Mouse (Mus musculus): Measurements from ENCODE around the gene Gm29427. TPM values are rescaled to one million over a fixed set of nuclear protein-coding genes. Genes with fewer than 3 reads are reported as not detected.

Gene Gm29427
- total and polyA plus RNA-seq, 3 experiments: not detected

- no peak for DNase-seq (ENCODE audit: extremely low read depth)
- H3K36me3 ChIP-seq (replicated peaks in 1 of 2; ENCODE audit: control insufficient read depth in 1 of 2, insufficient read depth in 1 of 2, low read length in 1 of 2): no peaks in the 10 kb centered on the region
- no peaks in the 10 kb centered on the region for H3K9me3 ChIP-seq (replicated peaks; ENCODE audit: low read length)
- no peak overlapping the region for H3K4me3 ChIP-seq (replicated peaks in 1 of 3; ENCODE audit: low read depth in 2 of 3, low read length in 2 of 3, poor library complexity in 1 of 3)
- H3K27me3 ChIP-seq (replicated peaks): no peaks in the 10 kb centered on the region
- H3K27ac ChIP-seq (ENCODE audit: insufficient read depth, low read depth): no peak overlapping the region
- dilution Hi-C loops (cut with MboI; ENCODE audit: extremely low pct_ligation_motif_present, extremely low pct_unique_long_range_greater_than_20kb, low sequenced_read_pairs): no loop called here
- H3K4me2 ChIP-seq (ENCODE audit: insufficient read depth, low read depth, poor library complexity, severe bottlenecking): no peak overlapping the region
- in situ Hi-C loops (cut with MboI; ENCODE audit: low pct_ligation_motif_present, low pct_unique_long_range_greater_than_20kb, low sequenced_read_pairs): loop anchor here (10.0 kb wide), 1 partner anchor 59 kb away; no protein-coding TSS in a partner anchor
- H3K79me2 ChIP-seq (replicated peaks; ENCODE audit: control insufficient read depth, extremely low read depth, insufficient read depth, poor library complexity, severe bottlenecking): no peaks in the 10 kb centered on the region
- H3K9ac ChIP-seq (ENCODE audit: insufficient read depth, low read depth): no peak overlapping the region
- peaks cover 0 to 14% of the 10 kb centered on the region in 2 experiments; a peak in 1 of 4 replicates for H3K4me1 ChIP-seq (ENCODE audit: control insufficient read depth in 1 of 2, insufficient read depth in 2 of 2)
- TF ChIP-seq KAT2A (IDR thresholded peaks at IDR 0.05; ENCODE audit: insufficient replicate concordance, low read length): no peak
- no peak for TF ChIP-seq ZNF384 (IDR thresholded peaks at IDR 0.05; ENCODE audit: low read depth, low read length)
- TF ChIP-seq MAFK (IDR thresholded peaks at IDR 0.05; ENCODE audit: insufficient replicate concordance, low read length): no peak
- no peak for TF ChIP-seq CHD2 (IDR thresholded peaks at IDR 0.05; ENCODE audit: low read length)
- TF ChIP-seq TBP (conservative IDR thresholded peaks at IDR 0.05; ENCODE audit: low read depth, low read length): no peak
- TF ChIP-seq MYC (IDR thresholded peaks at IDR 0.05; ENCODE audit: low read depth, low read length): no peak
- TF ChIP-seq JUND (conservative IDR thresholded peaks at IDR 0.05; ENCODE audit: low read depth, low read length): no peak
- TF ChIP-seq USF2 (conservative IDR thresholded peaks at IDR 0.05; ENCODE audit: low read depth, low read length): no peak
- TF ChIP-seq HCFC1 (IDR thresholded peaks at IDR 0.05; ENCODE audit: low read depth, low read length): no peak
- TF ChIP-seq POLR2AphosphoS2 (IDR thresholded peaks at IDR 0.05; ENCODE audit: low read depth, low read length): no peak
- no peak for TF ChIP-seq NELFE (IDR thresholded peaks at IDR 0.05; ENCODE audit: low read depth, low read length)
- TF ChIP-seq SIN3A (IDR thresholded peaks at IDR 0.05; ENCODE audit: low read length): no peak
- TF ChIP-seq RCOR1 (conservative IDR thresholded peaks at IDR 0.05; ENCODE audit: low read depth, low read length): no peak
- TF ChIP-seq MAX (IDR thresholded peaks at IDR 0.05; ENCODE audit: low read length): no peak
- TF ChIP-seq NRF1 (IDR thresholded peaks at IDR 0.05; ENCODE audit: low read depth, low read length): no peak
- TF ChIP-seq RAD21 (IDR thresholded peaks at IDR 0.05; ENCODE audit: low read depth, low read length): no peak
- TF ChIP-seq ZMIZ1 (IDR thresholded peaks at IDR 0.05; ENCODE audit: low read depth, low read length): no peak
- no peak for TF ChIP-seq BHLHE40 (IDR thresholded peaks at IDR 0.05; ENCODE audit: low read depth, low read length)
- TF ChIP-seq POLR2A (IDR thresholded peaks at IDR 0.05; ENCODE audit: low read depth, low read length): no peak
Observed at GRCm38 (mm10) chr1:130633316-130633715, 82.3 kb downstream of the Gm29427 start.

GRCm38 (mm10) chr1:130629521-130629920, 86.1 kb downstream of the Gm29427 start, which contains the start of gene Zp3r:
Gene Zp3r (minus strand): TSS chr1:130629621.
- Histone ChIP-seq H3K36me3 (replicated peaks in 1 of 2; ENCODE audit: control insufficient read depth in 1 of 2, insufficient read depth in 1 of 2, low read length in 1 of 2) (no peaks in the 10 kb centered on the region), H3K9ac (ENCODE audit: insufficient read depth, low read depth) (no peak within 1 kb of the TSS), H3K9me3 (replicated peaks; ENCODE audit: low read length) (no peaks in the 10 kb centered on the region), H3K4me1 (ENCODE audit: control insufficient read depth in 1 of 2, insufficient read depth in 2 of 2) (peaks cover 0 to 11% of the 10 kb centered on the region in 2 experiments; a peak in 1 of 4 replicates), H3K27ac (ENCODE audit: insufficient read depth, low read depth) (no peak within 1 kb of the TSS), H3K4me3 (replicated peaks in 1 of 3; ENCODE audit: low read depth in 2 of 3, low read length in 2 of 3, poor library complexity in 1 of 3) (no peak within 1 kb of the TSS), H3K27me3 (replicated peaks) (no peaks in the 10 kb centered on the region), H3K79me2 (replicated peaks; ENCODE audit: control insufficient read depth, extremely low read depth, insufficient read depth, poor library complexity, severe bottlenecking) (no peaks in the 10 kb centered on the region), H3K4me2 (ENCODE audit: insufficient read depth, low read depth, poor library complexity, severe bottlenecking) (no peak within 1 kb of the TSS)
- dilution Hi-C loops (cut with MboI; ENCODE audit: extremely low pct_ligation_motif_present, extremely low pct_unique_long_range_greater_than_20kb, low sequenced_read_pairs) (no loop called here), in situ Hi-C loops (cut with MboI; ENCODE audit: low pct_ligation_motif_present, low pct_unique_long_range_greater_than_20kb, low sequenced_read_pairs) (no loop called here)
- no peak for DNase-seq (ENCODE audit: extremely low read depth)
- no peak for TF ChIP-seq UBTF (IDR thresholded peaks at IDR 0.05; ENCODE audit: low read depth, low read length)
- TF ChIP-seq ELF1 (IDR thresholded peaks at IDR 0.05; ENCODE audit: low read depth, low read length): no peak
- TF ChIP-seq SIN3A (IDR thresholded peaks at IDR 0.05; ENCODE audit: low read length): no peak
- no peak for TF ChIP-seq EP300 (IDR thresholded peaks at IDR 0.05; ENCODE audit: low read length)
- no peak for TF ChIP-seq POLR2AphosphoS2 (IDR thresholded peaks at IDR 0.05; ENCODE audit: low read depth, low read length)
- no peak for TF ChIP-seq NELFE (IDR thresholded peaks at IDR 0.05; ENCODE audit: low read depth, low read length)
- no peak for TF ChIP-seq ZKSCAN1 (IDR thresholded peaks at IDR 0.05; ENCODE audit: borderline replicate concordance, low read depth, low read length)
- TF ChIP-seq ZC3H11A (IDR thresholded peaks at IDR 0.05; ENCODE audit: low read depth, low read length): no peak
- no peak for TF ChIP-seq ZNF384 (IDR thresholded peaks at IDR 0.05; ENCODE audit: low read depth, low read length)
- no peak for TF ChIP-seq MAZ (IDR thresholded peaks at IDR 0.05; ENCODE audit: low read depth, low read length)
- TF ChIP-seq NRF1 (IDR thresholded peaks at IDR 0.05; ENCODE audit: low read depth, low read length): no peak
- TF ChIP-seq RAD21 (IDR thresholded peaks at IDR 0.05; ENCODE audit: low read depth, low read length): no peak
- no peak for TF ChIP-seq MXI1 (IDR thresholded peaks at IDR 0.05; ENCODE audit: low read depth, low read length)
- TF ChIP-seq CHD1 (IDR thresholded peaks at IDR 0.05; ENCODE audit: low read depth, low read length): no peak
- TF ChIP-seq USF1 (IDR thresholded peaks at IDR 0.05; ENCODE audit: low read depth, low read length): no peak
- no peak for TF ChIP-seq CHD2 (IDR thresholded peaks at IDR 0.05; ENCODE audit: low read length)
- no peak for TF ChIP-seq GABPA (IDR thresholded peaks at IDR 0.05; ENCODE audit: insufficient replicate concordance, low read depth, low read length)
- no peak for TF ChIP-seq KAT2A (IDR thresholded peaks at IDR 0.05; ENCODE audit: insufficient replicate concordance, low read length)
